Mouse (Mus musculus) spleen, postnatal 36 days (tissue): ENCODE data around the gene Snrpe.
A peak's percentile ranks its signal among the peaks of the same experiment; 100 is the strongest.

Source experiments
- DNase-seq, 2 experiments: peaks; one replicate each; pipeline ENCODE4 v3.0.0; 2022; ENCODE audit warnings: low spot score in 2 of 2, mixed read lengths in 1 of 2

Snrpe gene

GRCm38 (mm10) chr1:133609771-133610502 is at the start of gene Snrpe:
Gene Snrpe, minus strand, starts transcription at chr1:133610291.
- DNase-seq = peak; percentile 94 to 96

- DNase-seq = no peak
Measured at GRCm38 (mm10) chr1:133658878-133659277, 48.8 kb upstream of the Snrpe start.

GRCm38 (mm10) chr1:133656811-133657210 is 46.7 kb upstream of the Snrpe start:
- no peak for DNase-seq

- DNase-seq = no peak
Measured at GRCm38 (mm10) chr1:133653033-133653432, 42.9 kb upstream of the Snrpe start.

- DNase-seq = no peak
Measured at GRCm38 (mm10) chr1:133650288-133651055, 40.4 kb upstream of the Snrpe start.

GRCm38 (mm10) chr1:133645652-133646051 is 35.6 kb upstream of the Snrpe start:
- no peak for DNase-seq

- DNase-seq = no peak
Measured at GRCm38 (mm10) chr1:133641163-133641562, 31.1 kb upstream of the Snrpe start.

GRCm38 (mm10) chr1:133638517-133638916 is 28.4 kb upstream of the Snrpe start:
- no peak for DNase-seq

GRCm38 (mm10) chr1:133632168-133632567 is 22.1 kb upstream of the Snrpe start:
- no peak for DNase-seq

- no peak for DNase-seq
Measured at GRCm38 (mm10) chr1:133625052-133625451, 15.0 kb upstream of the Snrpe start.

GRCm38 (mm10) chr1:133618311-133618710 is 8.2 kb upstream of the Snrpe start:
- DNase-seq = no peak

GRCm38 (mm10) chr1:133617908-133618307 is 7.8 kb upstream of the Snrpe start:
- no peak for DNase-seq

- peak in 1 of 2 experiments; percentile 10 for DNase-seq
Measured at GRCm38 (mm10) chr1:133613817-133614216, 3.7 kb upstream of the Snrpe start.

- no peak for DNase-seq
Measured at GRCm38 (mm10) chr1:133611436-133611835, 1.3 kb upstream of the Snrpe start.

GRCm38 (mm10) chr1:133610601-133611000 is 510 bp upstream of the Snrpe start:
- DNase-seq = no peak

- DNase-seq = no peak
Measured at GRCm38 (mm10) chr1:133603174-133603573, 6.9 kb downstream of the Snrpe start.

- no peak for DNase-seq
Measured at GRCm38 (mm10) chr1:133596298-133597007, 13.6 kb downstream of the Snrpe start.

- no peak for DNase-seq
Measured at GRCm38 (mm10) chr1:133585995-133586537, 24.0 kb downstream of the Snrpe start.

GRCm38 (mm10) chr1:133571293-133571692 is 38.8 kb downstream of the Snrpe start:
- DNase-seq = no peak
